Mouse (Mus musculus): ENCODE measurements around the gene Casq2. TPM values are rescaled to one million over a fixed set of nuclear protein-coding genes. Genes with fewer than 3 reads are reported as not detected.

Gene Casq2
- polyA plus RNA-seq, 1 experiment from 2014 or later, result 1.9 TPM

- 60% methylated on average over 2 of the region's 2 CpGs for WGBS
- Histone ChIP-seq H3K4me3 (no peak overlapping the region), H3K27ac (replicated peaks) (no peak overlapping the region), H3K36me3 (no peaks in the 10 kb centered on the region), H3K27me3 (no peaks in the 10 kb centered on the region), H3K4me1 (replicated peaks) (peaks cover 6% of the 10 kb centered on the region; the same call in 1 of the 2 replicates), H3K9me3 (no peaks in the 10 kb centered on the region), H3K9ac (no peak overlapping the region), H3K4me2 (no peak overlapping the region)
- ATAC-seq (ENCODE audit: low read depth), result no peak
These were observed 55.2 kb downstream of the Casq2 start for GRCm38 (mm10) chr3:102141451-102141850.

GRCm38 (mm10) chr3:102141893-102142292 is 55.7 kb downstream of the Casq2 start:
- no peaks in the 10 kb centered on the region for H3K9me3 ChIP-seq
- H3K27ac ChIP-seq (replicated peaks), result no peak overlapping the region
- no peak overlapping the region for H3K9ac ChIP-seq
- H3K4me1 ChIP-seq (replicated peaks), result peaks cover 9% of the 10 kb centered on the region; the same call in 1 of the 2 replicates
- 22% methylated on average over 6 of the region's 6 CpGs for WGBS
- H3K4me2 ChIP-seq, result no peak overlapping the region
- H3K36me3 ChIP-seq, result no peaks in the 10 kb centered on the region
- no peak overlapping the region for H3K4me3 ChIP-seq
- ATAC-seq (ENCODE audit: low read depth), result no peak
- H3K27me3 ChIP-seq, result no peaks in the 10 kb centered on the region

- 94% methylated on average over 4 of the region's 4 CpGs for WGBS
- Histone ChIP-seq H3K27me3 (no peaks in the 10 kb centered on the region), H3K36me3 (no peaks in the 10 kb centered on the region), H3K27ac (replicated peaks) (no peak overlapping the region), H3K4me2 (no peak overlapping the region), H3K9me3 (no peaks in the 10 kb centered on the region), H3K4me3 (no peak overlapping the region), H3K9ac (no peak overlapping the region), H3K4me1 (replicated peaks) (peaks cover 14% of the 10 kb centered on the region; the same call in 1 of the 2 replicates)
- ATAC-seq (ENCODE audit: low read depth), result no peak
These were observed 56.7 kb downstream of the Casq2 start for GRCm38 (mm10) chr3:102142947-102143346.

GRCm38 (mm10) chr3:102143536-102143935 is 57.3 kb downstream of the Casq2 start:
- 77% methylated on average over 3 of the region's 3 CpGs for WGBS

GRCm38 (mm10) chr3:102144401-102144800 is 58.2 kb downstream of the Casq2 start:
- no peaks in the 10 kb centered on the region for H3K9me3 ChIP-seq
- no peak overlapping the region for H3K4me2 ChIP-seq
- peaks cover 17% of the 10 kb centered on the region for H3K4me1 ChIP-seq (replicated peaks)
- H3K4me3 ChIP-seq, result no peak overlapping the region
- H3K27ac ChIP-seq (replicated peaks), result no peak overlapping the region
- H3K36me3 ChIP-seq, result no peaks in the 10 kb centered on the region
- no peak for ATAC-seq (ENCODE audit: low read depth)
- WGBS, result 96% methylated on average over 4 of the region's 4 CpGs
- no peaks in the 10 kb centered on the region for H3K27me3 ChIP-seq
- H3K9ac ChIP-seq, result no peak overlapping the region

More at GRCm38 (mm10) chr3:102143536-102143935, 57.3 kb downstream of the Casq2 start:
- no peak overlapping the region for H3K9ac ChIP-seq
- no peaks in the 10 kb centered on the region for H3K27me3 ChIP-seq
- H3K4me3 ChIP-seq, result no peak overlapping the region
- no peaks in the 10 kb centered on the region for H3K9me3 ChIP-seq
- no peak overlapping the region for H3K27ac ChIP-seq (replicated peaks)
- no peaks in the 10 kb centered on the region for H3K36me3 ChIP-seq
- H3K4me2 ChIP-seq, result no peak overlapping the region
- peaks cover 14% of the 10 kb centered on the region; the same call in 1 of the 2 replicates for H3K4me1 ChIP-seq (replicated peaks)
- ATAC-seq (ENCODE audit: low read depth), result no peak

- Histone ChIP-seq H3K27ac (replicated peaks) (no peak overlapping the region; the same call in 1 of the 2 replicates), H3K4me1 (replicated peaks) (peaks cover 23% of the 10 kb centered on the region), H3K4me3 (no peak overlapping the region), H3K27me3 (no peaks in the 10 kb centered on the region), H3K9ac (no peak overlapping the region), H3K4me2 (no peak overlapping the region), H3K9me3 (no peaks in the 10 kb centered on the region), H3K36me3 (no peaks in the 10 kb centered on the region)
- WGBS, result 12% methylated on average over 6 of the region's 6 CpGs
- no peak; the same call in 1 of the 2 replicates for ATAC-seq (ENCODE audit: low read depth)
These were observed 59.6 kb downstream of the Casq2 start for GRCm38 (mm10) chr3:102145645-102146386.

GRCm38 (mm10) chr3:102146428-102146827 is 60.2 kb downstream of the Casq2 start:
- Histone ChIP-seq H3K27me3 (no peaks in the 10 kb centered on the region), H3K9me3 (no peaks in the 10 kb centered on the region), H3K4me1 (replicated peaks) (peaks cover 23% of the 10 kb centered on the region), H3K4me2 (no peak overlapping the region), H3K4me3 (no peak overlapping the region), H3K9ac (no peak overlapping the region), H3K27ac (replicated peaks) (no peak overlapping the region), H3K36me3 (no peaks in the 10 kb centered on the region)
- no peak for ATAC-seq (ENCODE audit: low read depth)
- WGBS, result 64% methylated on average over 6 of the region's 6 CpGs

- no peaks in the 10 kb centered on the region for H3K27me3 ChIP-seq
- no peak overlapping the region for H3K4me3 ChIP-seq
- H3K27ac ChIP-seq (replicated peaks), result no peak overlapping the region
- WGBS, result 70% methylated on average over 4 of the region's 4 CpGs
- no peak for ATAC-seq (ENCODE audit: low read depth)
- peaks cover 23% of the 10 kb centered on the region for H3K4me1 ChIP-seq (replicated peaks)
- no peak overlapping the region for H3K9ac ChIP-seq
- H3K9me3 ChIP-seq, result no peaks in the 10 kb centered on the region
- no peaks in the 10 kb centered on the region for H3K36me3 ChIP-seq
- H3K4me2 ChIP-seq, result no peak overlapping the region
These were observed 61.0 kb downstream of the Casq2 start for GRCm38 (mm10) chr3:102147189-102147588.

GRCm38 (mm10) chr3:102149941-102150340 is 63.7 kb downstream of the Casq2 start:
- no peaks in the 10 kb centered on the region for H3K27me3 ChIP-seq
- peaks cover 26% of the 10 kb centered on the region for H3K4me1 ChIP-seq (replicated peaks)
- H3K9me3 ChIP-seq, result no peaks in the 10 kb centered on the region
- no peak overlapping the region for H3K4me2 ChIP-seq
- ATAC-seq (ENCODE audit: low read depth), result no peak
- H3K4me3 ChIP-seq, result no peak overlapping the region
- no peaks in the 10 kb centered on the region for H3K36me3 ChIP-seq
- WGBS, result 66% methylated on average over 7 of the region's 7 CpGs
- no peak overlapping the region for H3K9ac ChIP-seq
- no peak overlapping the region for H3K27ac ChIP-seq (replicated peaks)

- no peak overlapping the region for H3K4me3 ChIP-seq
- no peak overlapping the region for H3K4me2 ChIP-seq
- H3K27me3 ChIP-seq, result no peaks in the 10 kb centered on the region
- H3K9me3 ChIP-seq, result no peaks in the 10 kb centered on the region
- H3K4me1 ChIP-seq (replicated peaks), result peaks cover 18% of the 10 kb centered on the region
- 45% methylated on average over 4 of the region's 4 CpGs for WGBS
- no peaks in the 10 kb centered on the region for H3K36me3 ChIP-seq
- H3K9ac ChIP-seq, result no peak overlapping the region
- no peak overlapping the region for H3K27ac ChIP-seq (replicated peaks)
- no peak for ATAC-seq (ENCODE audit: low read depth)
These were observed 65.6 kb downstream of the Casq2 start for GRCm38 (mm10) chr3:102151850-102152249.

- Histone ChIP-seq H3K27ac (replicated peaks) (no peak overlapping the region), H3K4me3 (no peak overlapping the region), H3K4me1 (replicated peaks) (peaks cover 13% of the 10 kb centered on the region), H3K9ac (no peak overlapping the region), H3K4me2 (no peak overlapping the region), H3K9me3 (no peaks in the 10 kb centered on the region), H3K27me3 (no peaks in the 10 kb centered on the region), H3K36me3 (peaks cover 3% of the 10 kb centered on the region; the same call in 1 of the 2 replicates)
- no peak for ATAC-seq (ENCODE audit: low read depth)
- WGBS, result 32% methylated on average over 4 of the region's 4 CpGs
These were observed 66.3 kb downstream of the Casq2 start for GRCm38 (mm10) chr3:102152471-102152870.

GRCm38 (mm10) chr3:102152872-102153271 is 66.7 kb downstream of the Casq2 start:
- no peaks in the 10 kb centered on the region for H3K27me3 ChIP-seq
- H3K27ac ChIP-seq (replicated peaks), result no peak overlapping the region
- H3K4me1 ChIP-seq (replicated peaks), result peaks cover 13% of the 10 kb centered on the region
- H3K9ac ChIP-seq, result no peak overlapping the region
- ATAC-seq (ENCODE audit: low read depth), result no peak
- H3K36me3 ChIP-seq, result peaks cover 6% of the 10 kb centered on the region; the same call in 1 of the 2 replicates
- H3K4me3 ChIP-seq, result no peak overlapping the region
- WGBS, result 19% methylated on average over 4 of the region's 4 CpGs
- H3K4me2 ChIP-seq, result no peak overlapping the region
- no peaks in the 10 kb centered on the region for H3K9me3 ChIP-seq

- H3K27me3 ChIP-seq, result no peaks in the 10 kb centered on the region
- no peaks in the 10 kb centered on the region for H3K9me3 ChIP-seq
- no peak overlapping the region for H3K27ac ChIP-seq (replicated peaks)
- ATAC-seq (ENCODE audit: low read depth), result no peak
- H3K4me3 ChIP-seq, result no peak overlapping the region
- peaks cover 17% of the 10 kb centered on the region for H3K4me1 ChIP-seq (replicated peaks)
- 88% methylated on average over 7 of the region's 7 CpGs for WGBS
- H3K36me3 ChIP-seq, result peaks cover 6% of the 10 kb centered on the region; the same call in 1 of the 2 replicates
- no peak overlapping the region for H3K9ac ChIP-seq
- no peak overlapping the region for H3K4me2 ChIP-seq
These were observed 67.9 kb downstream of the Casq2 start for GRCm38 (mm10) chr3:102154107-102154506.
